Mouse (Mus musculus) lung, embryonic 14.5 days (tissue): Measurements from ENCODE around the gene Hipk2. TPM values are rescaled to one million over a fixed set of nuclear protein-coding genes. Genes with fewer than 3 reads are reported as not detected.

Experiments
- ATAC-seq: fragments of 200-750 bp; cut with Nextera tagmentation; 2 replicates; pipeline ENCODE4 v1.8.0; 2017; ENCODE audit warnings: mild to moderate bottlenecking, moderate TSS enrichment, moderate library complexity; ENCODE audit not compliant: insufficient read depth
- DNase-seq: peaks from one replicate; pipeline ENCODE4 v3.0.0-alpha.2; 2015
- H3K27ac ChIP-seq: fragments of 300-500 bp; sonication (generic); 2 replicates; pipeline ENCODE4 v1.5.1; 2014; ENCODE audit warnings: low read depth, mild to moderate bottlenecking, moderate library complexity
- H3K27me3 ChIP-seq: fragments of 300-500 bp; sonication (generic); 2 replicates; pipeline ENCODE4 v1.6.1; 2014; ENCODE audit warnings: low read length, control low read depth; ENCODE audit not compliant: insufficient read depth
- H3K36me3 ChIP-seq: fragments of 300-500 bp; sonication (generic); 2 replicates; pipeline ENCODE4 v1.6.1; 2014; ENCODE audit warnings: control low read depth; ENCODE audit not compliant: insufficient read depth
- H3K4me1 ChIP-seq: fragments of 300-500 bp; sonication (generic); 2 replicates; pipeline ENCODE4 v1.6.1; 2014; ENCODE audit warnings: antibody characterized with exemption, control low read depth; ENCODE audit not compliant: insufficient read depth
- H3K4me2 ChIP-seq: fragments of 300-500 bp; sonication (generic); 2 replicates; pipeline ENCODE4 v1.6.1; 2014; ENCODE audit warnings: mild to moderate bottlenecking
- H3K4me3 ChIP-seq: fragments of 300-500 bp; sonication (generic); 2 replicates; pipeline ENCODE4 v1.5.1; 2014; ENCODE audit warnings: low read depth, low read length
- H3K9ac ChIP-seq: fragments of 300-500 bp; sonication (generic); 2 replicates; pipeline ENCODE4 v1.6.1; 2014
- H3K9me3 ChIP-seq: fragments of 300-500 bp; sonication (generic); 2 replicates; pipeline ENCODE4 v1.6.1; 2016; ENCODE audit warnings: low read depth, low read length, control low read depth
- CTCF ChIP-seq: IDR thresholded peaks from 2 replicates; pipeline ENCODE4 v1.5.1; 2016; ENCODE audit warnings: antibody characterized with exemption, low read depth
- WGBS: fragments of 180-500 bp; shearing (Covaris S2); extraction: QIAGEN DNeasy Blood & Tissue Kit; methylation state at CpG from one replicate; pipeline ENCODE4 v1.1.7; 2014; 5-methylcytosine and 5-hydroxymethylcytosine counted together
- polyA plus RNA-seq: library from polyadenylated mRNA; unstranded; fragments of >200 nt; fragmentation: Nextera tagmentation; extraction: Ambion mirVana; gene quantifications from 2 replicates; pipeline ENCODE4 v1.2.1, GENCODE M21; 2014

Hipk2 gene
- polyA plus RNA-seq, 1 experiment from 2014 or later: 20.8 TPM

DNA sequence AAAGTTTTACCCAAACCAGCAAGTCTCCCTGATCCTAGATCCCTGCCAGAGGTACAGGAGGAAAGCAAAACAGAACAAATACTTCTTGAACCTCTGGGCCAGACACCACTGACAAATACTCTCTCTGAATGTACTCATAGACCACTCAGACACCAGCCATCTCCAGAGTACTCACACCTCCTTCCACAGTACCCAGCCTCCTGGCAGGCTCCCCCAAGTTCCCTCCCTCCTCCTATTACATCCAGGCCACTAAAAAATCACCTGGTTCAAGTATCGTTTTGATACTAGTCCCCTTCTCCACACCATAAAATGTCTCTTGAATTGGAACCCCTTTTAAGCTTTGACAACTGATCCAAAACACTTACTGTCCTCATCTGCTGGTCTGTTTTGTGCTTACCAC lies 8.7 kb downstream of the Hipk2 start:
- 44% methylated on average over 1 of the region's 1 CpGs for WGBS

DNA sequence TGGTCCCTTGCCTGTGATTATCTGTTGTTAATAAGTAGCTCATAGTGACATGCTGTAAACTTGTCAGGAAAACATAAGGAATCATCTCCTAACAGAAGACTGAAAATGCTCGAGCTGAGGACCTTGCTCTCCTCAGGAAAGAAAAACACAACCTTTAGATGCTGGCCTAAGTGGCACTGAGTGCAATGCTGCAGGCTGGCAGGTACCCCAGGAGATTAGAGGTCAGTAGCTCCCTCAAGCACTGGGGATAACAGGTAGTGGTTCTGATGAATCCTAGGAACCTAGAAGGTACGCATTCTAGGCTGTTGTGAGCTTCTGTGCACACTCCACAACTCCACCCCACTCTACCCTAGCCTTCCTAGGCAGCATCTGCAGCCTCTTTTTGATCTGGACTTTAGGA lies 9.2 kb downstream of the Hipk2 start:
- Histone ChIP-seq H3K4me1 (0 out of 2 replicates have a peak, but pooled peaks cover 4% of the 10 kb centered on the region), H3K4me2 (no peak overlapping the region), H3K9me3 (no peaks in the 10 kb centered on the region), H3K27me3 (no peaks in the 10 kb centered on the region), H3K4me3 (no peak overlapping the region), H3K9ac (no peak overlapping the region), H3K36me3 (no peaks in the 10 kb centered on the region), H3K27ac (no peak overlapping the region)
- ATAC-seq: no peak
- 71% methylated on average over 2 of the region's 2 CpGs for WGBS
- DNase-seq: no peak
- no peak for TF ChIP-seq CTCF

More for the DNA sequence above, 8.7 kb downstream of the Hipk2 start:
- DNase-seq (no peak), ATAC-seq (no peak)
- Histone ChIP-seq H3K4me1 (0 out of 2 replicates have a peak, but pooled peaks cover 4% of the 10 kb centered on the region), H3K4me2 (no peak overlapping the region), H3K4me3 (no peak overlapping the region), H3K27ac (no peak overlapping the region), H3K36me3 (no peaks in the 10 kb centered on the region), H3K9ac (no peak overlapping the region), H3K27me3 (no peaks in the 10 kb centered on the region), H3K9me3 (no peaks in the 10 kb centered on the region)
- TF ChIP-seq CTCF: no peak

DNA sequence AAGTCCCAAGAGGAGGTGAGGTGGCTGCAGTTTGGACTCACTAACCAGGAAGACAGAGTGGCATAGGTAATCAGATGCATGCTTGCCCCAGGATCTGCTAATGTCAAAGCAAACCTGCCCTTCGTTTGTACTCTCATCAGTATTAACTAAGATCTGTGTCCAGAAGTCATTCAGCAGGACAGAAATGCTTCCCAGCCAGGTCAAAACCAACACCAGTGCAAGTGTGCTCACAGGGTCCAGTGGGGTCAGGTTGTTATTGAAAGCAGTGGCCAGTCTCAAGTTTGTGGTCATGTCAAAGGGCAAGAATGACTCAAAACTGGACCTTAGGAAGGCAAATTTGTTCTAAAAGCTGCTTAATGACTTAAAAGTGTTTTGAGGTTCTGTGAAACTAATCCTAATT lies 9.6 kb downstream of the Hipk2 start:
- Histone ChIP-seq H3K9ac (no peak overlapping the region), H3K9me3 (no peaks in the 10 kb centered on the region), H3K4me2 (no peak overlapping the region), H3K4me3 (no peak overlapping the region), H3K4me1 (0 out of 2 replicates have a peak, but pooled peaks cover 4% of the 10 kb centered on the region), H3K36me3 (no peaks in the 10 kb centered on the region), H3K27ac (no peak overlapping the region), H3K27me3 (no peaks in the 10 kb centered on the region)
- DNase-seq (no peak), ATAC-seq (no peak)
- no peak for TF ChIP-seq CTCF
- 85% methylated on average over 1 of the region's 1 CpGs for WGBS

DNA sequence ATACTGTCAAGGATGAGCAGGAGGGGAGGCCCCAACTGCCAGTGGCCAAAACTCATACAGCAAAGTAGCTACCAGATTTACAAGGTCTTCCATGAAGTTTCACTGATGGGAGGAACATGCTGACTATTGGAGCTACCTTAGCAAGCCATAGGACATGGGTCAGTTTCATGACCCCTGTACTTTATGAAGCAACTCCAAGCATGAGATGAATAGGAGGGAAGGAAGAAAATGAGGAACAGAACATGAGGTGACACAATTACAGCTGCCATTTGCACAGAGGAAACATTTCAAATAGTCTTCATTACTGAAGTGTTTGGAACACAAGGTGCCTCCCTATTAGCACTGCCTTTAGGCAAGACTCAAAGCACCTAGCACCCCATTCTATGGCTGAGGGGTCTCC lies 10.2 kb downstream of the Hipk2 start:
- no peaks in the 10 kb centered on the region for H3K36me3 ChIP-seq
- H3K9ac ChIP-seq: no peak overlapping the region
- H3K27me3 ChIP-seq: no peaks in the 10 kb centered on the region
- H3K4me3 ChIP-seq: no peak overlapping the region
- no peak overlapping the region for H3K4me2 ChIP-seq
- H3K4me1 ChIP-seq: 0 out of 2 replicates have a peak, but pooled peaks cover 4% of the 10 kb centered on the region
- no peak overlapping the region for H3K27ac ChIP-seq
- H3K9me3 ChIP-seq: no peaks in the 10 kb centered on the region
- ATAC-seq: no peak
- TF ChIP-seq CTCF: no peak
- no peak for DNase-seq

DNA sequence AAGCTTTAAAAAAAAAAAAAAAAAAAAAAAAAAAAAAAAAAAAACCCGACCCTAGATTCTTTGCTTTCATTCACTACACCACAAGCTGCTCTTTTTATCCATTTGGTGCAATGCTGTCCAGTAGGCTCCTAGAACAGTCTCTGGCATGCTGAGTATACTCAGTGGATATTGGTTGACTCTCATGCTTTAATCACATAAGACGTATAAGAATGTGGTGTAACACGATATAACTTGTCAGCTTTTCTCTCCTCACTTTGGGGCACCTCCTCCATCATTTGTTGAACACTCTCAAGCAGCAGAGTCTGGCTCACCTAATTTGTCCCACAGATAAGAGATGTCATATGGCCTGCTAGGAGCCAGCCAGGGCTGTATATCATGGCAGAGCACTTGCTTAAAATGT lies 12.4 kb downstream of the Hipk2 start:
- ATAC-seq (peak; percentile 87; the same call in 1 of the 2 replicates), DNase-seq (peak; percentile 63)
- TF ChIP-seq CTCF: no peak
- H3K9ac ChIP-seq: no peak overlapping the region
- no peaks in the 10 kb centered on the region for H3K9me3 ChIP-seq
- no peak overlapping the region for H3K4me2 ChIP-seq
- H3K4me3 ChIP-seq: no peak overlapping the region
- H3K36me3 ChIP-seq: no peaks in the 10 kb centered on the region
- H3K27me3 ChIP-seq: no peaks in the 10 kb centered on the region
- H3K4me1 ChIP-seq: 0 out of 2 replicates have a peak, but pooled peaks cover 4% of the 10 kb centered on the region
- H3K27ac ChIP-seq: no peak overlapping the region
- 9% methylated on average over 3 of the region's 3 CpGs for WGBS

DNA sequence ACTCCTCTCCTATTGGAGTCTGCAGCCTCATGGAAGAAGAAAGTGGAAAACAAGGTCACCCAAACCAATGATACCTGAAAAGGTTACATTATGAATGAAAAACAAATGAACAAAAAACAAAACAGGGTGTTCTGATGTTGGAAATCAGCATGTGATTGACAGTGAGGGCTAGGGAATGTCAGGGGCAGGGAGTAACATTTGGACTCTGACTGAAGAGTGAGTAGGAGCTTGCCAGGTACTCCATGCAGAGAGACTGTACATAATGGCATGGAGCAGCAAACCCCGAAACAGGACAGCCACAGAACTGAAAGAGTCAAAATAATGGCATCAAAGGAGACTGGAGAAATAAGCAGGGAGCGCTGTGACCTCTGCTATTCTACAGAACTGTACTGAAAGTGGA lies 15.7 kb downstream of the Hipk2 start:
- Histone ChIP-seq H3K4me1 (0 out of 2 replicates have a peak, but pooled peaks cover 4% of the 10 kb centered on the region), H3K4me2 (no peak overlapping the region), H3K27ac (no peak overlapping the region), H3K9ac (no peak overlapping the region), H3K36me3 (no peaks in the 10 kb centered on the region), H3K27me3 (no peaks in the 10 kb centered on the region), H3K9me3 (no peaks in the 10 kb centered on the region), H3K4me3 (no peak overlapping the region)
- WGBS: 80% methylated on average over 2 of the region's 2 CpGs
- TF ChIP-seq CTCF: no peak
- no peak for ATAC-seq
- DNase-seq: no peak

DNA sequence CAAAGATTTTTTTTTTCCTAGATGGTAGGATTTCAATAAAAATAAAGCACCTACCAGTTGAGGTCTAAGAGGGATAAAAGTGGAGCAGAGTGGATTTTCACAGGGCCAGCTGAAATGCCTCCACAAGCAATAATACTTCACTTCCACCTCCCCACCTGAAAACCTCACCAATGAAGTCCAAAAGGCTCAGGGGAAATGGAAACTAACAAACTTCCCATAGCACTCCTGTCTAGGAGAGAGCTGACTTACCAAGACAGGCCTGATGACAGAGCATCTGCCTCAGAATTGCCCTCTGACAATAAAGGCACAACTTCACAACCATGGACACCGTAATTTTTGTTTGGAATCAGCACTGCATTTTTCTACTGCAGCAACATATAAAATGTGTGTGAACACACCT lies 16.1 kb downstream of the Hipk2 start:
- H3K36me3 ChIP-seq: no peaks in the 10 kb centered on the region
- H3K27me3 ChIP-seq: no peaks in the 10 kb centered on the region
- no peak overlapping the region for H3K9ac ChIP-seq
- ATAC-seq (no peak), DNase-seq (no peak)
- H3K4me3 ChIP-seq: no peak overlapping the region
- H3K9me3 ChIP-seq: no peaks in the 10 kb centered on the region
- no peak for TF ChIP-seq CTCF
- H3K4me1 ChIP-seq: 0 out of 2 replicates have a peak, but pooled peaks cover 4% of the 10 kb centered on the region
- no peak overlapping the region for H3K4me2 ChIP-seq
- 76% methylated on average over 1 of the region's 1 CpGs for WGBS
- H3K27ac ChIP-seq: no peak overlapping the region

DNA sequence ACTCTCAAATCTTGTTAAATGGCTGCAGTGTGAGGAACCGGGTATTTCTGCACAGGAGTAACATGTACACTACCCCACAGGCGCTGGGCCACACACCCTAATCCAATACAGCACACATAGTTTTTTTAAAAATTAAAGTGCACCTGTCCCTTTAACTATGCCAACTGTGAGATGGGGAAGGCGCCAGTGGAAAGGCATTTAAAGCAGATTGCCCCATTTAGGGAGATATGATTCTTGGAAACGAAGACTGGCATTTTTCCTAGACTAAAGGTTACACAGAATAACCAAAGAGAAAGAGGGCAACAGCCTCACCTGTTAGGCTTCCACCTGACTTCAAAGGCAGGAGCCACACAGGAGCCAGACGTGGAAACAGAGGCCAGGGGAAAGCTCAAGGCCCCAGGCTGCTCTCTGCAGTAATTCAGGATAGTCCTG lies 22.4 kb downstream of the Hipk2 start:
- no peaks in the 10 kb centered on the region for H3K9me3 ChIP-seq
- DNase-seq: no peak
- no peak overlapping the region for H3K4me2 ChIP-seq
- H3K4me1 ChIP-seq: peaks cover 3% of the 10 kb centered on the region; the same call in 1 of the 2 replicates
- no peak for ATAC-seq
- no peak overlapping the region for H3K27ac ChIP-seq
- no peak overlapping the region for H3K9ac ChIP-seq
- TF ChIP-seq CTCF: no peak
- no peaks in the 10 kb centered on the region for H3K36me3 ChIP-seq
- no peaks in the 10 kb centered on the region for H3K27me3 ChIP-seq
- no peak overlapping the region for H3K4me3 ChIP-seq
- WGBS: 73% methylated on average over 5 of the region's 5 CpGs
